8 mouse cellular contexts compared by ENCODE assay signal in the genomic region with DNA sequence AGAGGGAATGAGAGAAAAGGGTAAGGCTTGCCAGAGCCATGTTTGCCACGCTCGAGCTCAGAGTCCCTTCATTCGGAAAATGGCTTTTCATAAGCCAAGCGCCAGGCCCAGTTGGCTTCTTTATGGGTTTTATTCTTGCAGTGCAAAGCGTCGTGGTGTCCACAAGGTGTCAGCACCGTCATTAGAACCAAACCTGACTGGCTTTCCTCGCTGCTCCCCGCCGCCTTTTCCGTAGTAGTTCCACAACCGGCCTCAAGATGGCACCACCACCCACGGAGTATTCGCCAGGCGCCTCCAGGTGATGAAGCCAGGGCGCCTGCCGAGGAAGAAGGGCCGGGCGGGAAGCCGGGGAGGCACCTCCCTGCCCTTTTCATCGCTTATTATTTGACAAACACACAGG. TPM values are rescaled to one million over a fixed set of nuclear protein-coding genes. Genes with fewer than 3 reads are reported as not detected.
DNase-seq lines count a peak whose midpoint lies in the region; ATAC-seq lines count a peak whose summit lies in the region.

No protein-coding gene starts in this region.

- peak; percentile 88 for ATAC-seq in frontal cortex, adult (ENCODE audit: low TSS enrichment)
- peak; percentile 81 to 86 for ATAC-seq in hematopoietic stem cell, adult 5-6 weeks (replicated peaks in 1 of 2; ENCODE audit: insufficient read depth in 1 of 2, low FRiP score in 2 of 2, low TSS enrichment in 1 of 2, low read depth in 1 of 2, poor library complexity in 2 of 2, severe bottlenecking in 2 of 2)

- DNase-seq in Muller cell, postnatal 12 days (ENCODE audit: inconsistent ontology term), result peak; percentile 91
- peak; percentile 99 for DNase-seq in cerebellum, adult 8-10 months
- DNase-seq in layer of hippocampus, postnatal 25 days (ENCODE audit: extremely low spot score in 1 of 2, low spot score in 1 of 2), result peak; percentile 99
- DNase-seq in lung, postnatal 14 days, result peak; percentile 98
- DNase-seq in retina, embryonic 14.5 days (ENCODE audit: low spot score), result peak; percentile 97
- DNase-seq in thymus, postnatal 36 days, result peak; percentile 92 to 97

RNA-seq across cellular contexts. Expression of a gene that starts 2.7 kb away (rescaled TPM):
- total RNA-seq in hematopoietic stem cell, adult 5-6 weeks (2017), result not detected in 2 replicates
- under 1 TPM; 0.66 to 0.82 TPM for total RNA-seq in layer of hippocampus, postnatal 25 days (2021)

RNA-seq across cellular contexts. Expression of a gene that starts 5.1 kb away (rescaled TPM):
- 7.8 and 13.6 TPM in 2 replicates for total RNA-seq in hematopoietic stem cell, adult 5-6 weeks (2017)
- 10 to 100 TPM; 35.4 to 40.4 TPM for total RNA-seq in layer of hippocampus, postnatal 25 days (2021)

RNA-seq across cellular contexts. Expression of a gene that starts 14.5 kb away (rescaled TPM):
- not detected in 2 replicates for total RNA-seq in hematopoietic stem cell, adult 5-6 weeks (2017)
- not detected for total RNA-seq in layer of hippocampus, postnatal 25 days (2021)

RNA-seq across cellular contexts. Expression of a gene that starts 29.1 kb away (rescaled TPM):
- 0.19 TPM in 1 of 2 replicates, not detected in the other for total RNA-seq in hematopoietic stem cell, adult 5-6 weeks (2017)
- total RNA-seq in layer of hippocampus, postnatal 25 days (2021), result 1 to 10 TPM in 1 of 2 experiments, under 1 TPM in 1; 0.87 to 1.0 TPM

Comparison
In these comparisons a context has a peak if more than half of its experiments do, and no peak if none do; other contexts are left out.
1. Peak in every context shown above with its lines: DNase-seq and ATAC-seq.